Mouse (Mus musculus): ENCODE measurements around the gene Clhc1. TPM values are rescaled to one million over a fixed set of nuclear protein-coding genes. Genes with fewer than 3 reads are reported as not detected.
"Not testable (repeated sequence)": the region's sequence is repeated elsewhere in the genome, so short reads cannot be mapped to it uniquely, and the experiment has no call there.

Gene Clhc1
- polyA plus RNA-seq, 1 experiment from 2014 or later = 0.09 TPM

DNA sequence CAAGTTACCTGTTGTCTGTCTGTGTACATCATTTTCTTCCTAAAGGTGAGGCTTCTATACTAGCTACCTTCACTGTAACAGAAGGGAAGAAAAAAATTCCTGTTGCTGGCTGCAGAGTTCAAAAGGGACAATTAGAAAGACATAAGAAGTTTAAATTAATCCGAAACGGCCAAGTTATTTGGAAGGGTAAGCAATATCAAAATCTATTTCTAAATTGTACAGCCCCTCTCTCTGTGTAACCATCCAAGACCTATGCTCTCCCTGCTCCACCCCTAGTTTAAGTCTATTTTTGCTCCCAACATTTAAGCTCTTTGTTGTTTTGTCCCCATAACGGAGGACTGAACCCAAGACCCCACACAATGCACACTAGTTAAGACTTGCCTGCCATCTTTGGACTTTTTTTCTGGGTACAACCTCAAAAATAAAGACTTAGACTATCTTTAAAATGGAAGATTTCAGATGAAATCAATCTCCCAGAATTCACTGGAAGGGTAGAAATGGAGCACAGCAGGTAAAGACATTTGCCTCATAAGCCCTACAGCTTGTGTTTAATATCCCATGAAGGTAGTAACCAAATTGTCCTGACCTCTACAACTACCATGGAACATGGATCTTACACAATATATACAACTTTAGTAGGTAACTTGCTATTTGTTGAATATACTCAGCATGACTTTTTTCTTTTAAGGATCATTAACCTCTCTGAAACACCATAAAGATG, 3.4 kb upstream of the Clhc1 start:
- H3K9ac ChIP-seq = no peak overlapping the region
- H3K4me2 ChIP-seq = no peak overlapping the region
- no peak overlapping the region for H3K4me3 ChIP-seq
- no peak for ATAC-seq (ENCODE audit: extremely low read depth, insufficient number of reproducible peaks, low FRiP score, low TSS enrichment)
- no peak overlapping the region for H3K27ac ChIP-seq (replicated peaks)
- 93% methylated on average over 3 of the region's 3 CpGs for WGBS
- peaks cover 69% of the 10 kb centered on the region for H3K36me3 ChIP-seq
- no peaks in the 10 kb centered on the region for H3K9me3 ChIP-seq
- H3K27me3 ChIP-seq (replicated peaks) = no peaks in the 10 kb centered on the region
- H3K4me1 ChIP-seq = peaks cover 18% of the 10 kb centered on the region

DNA sequence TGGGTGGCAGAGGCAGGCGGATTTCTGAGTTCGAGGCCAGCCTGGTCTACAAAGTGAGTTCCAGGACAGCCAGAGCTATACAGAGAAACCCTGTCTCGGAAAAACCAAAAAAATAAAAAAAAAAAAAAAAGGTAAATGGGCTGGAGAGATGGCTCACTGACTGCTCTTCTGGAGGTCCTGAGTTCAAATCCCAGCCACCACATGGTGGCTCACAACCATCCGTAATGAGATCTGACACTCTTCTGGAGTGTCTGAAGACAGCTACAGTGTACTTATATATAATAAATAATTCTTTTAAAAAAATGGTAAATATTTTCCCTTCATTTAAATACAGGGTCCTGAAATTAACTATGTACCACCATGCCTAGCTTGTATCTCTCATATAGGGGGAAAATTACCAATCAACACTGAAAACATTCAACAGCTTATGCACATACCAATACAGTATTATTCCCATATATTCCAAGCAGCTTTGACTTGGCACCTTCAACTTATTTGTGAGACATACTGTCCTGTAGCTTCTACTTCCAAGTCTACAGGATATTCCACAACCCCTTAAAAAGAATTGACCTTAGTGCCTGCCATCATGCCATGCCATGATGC, 2.5 kb upstream of the Clhc1 start:
- WGBS = 85% methylated on average over 4 of the region's 4 CpGs
- H3K27me3 ChIP-seq (replicated peaks); H3K4me2 ChIP-seq; H3K4me3 ChIP-seq; H3K9ac ChIP-seq; ATAC-seq (ENCODE audit: extremely low read depth, insufficient number of reproducible peaks, low FRiP score, low TSS enrichment); H3K9me3 ChIP-seq; H3K27ac ChIP-seq (replicated peaks): not testable (repeated sequence)
- Histone ChIP-seq H3K36me3 (peaks cover 64% of the 10 kb centered on the region), H3K4me1 (peaks cover 18% of the 10 kb centered on the region)

DNA sequence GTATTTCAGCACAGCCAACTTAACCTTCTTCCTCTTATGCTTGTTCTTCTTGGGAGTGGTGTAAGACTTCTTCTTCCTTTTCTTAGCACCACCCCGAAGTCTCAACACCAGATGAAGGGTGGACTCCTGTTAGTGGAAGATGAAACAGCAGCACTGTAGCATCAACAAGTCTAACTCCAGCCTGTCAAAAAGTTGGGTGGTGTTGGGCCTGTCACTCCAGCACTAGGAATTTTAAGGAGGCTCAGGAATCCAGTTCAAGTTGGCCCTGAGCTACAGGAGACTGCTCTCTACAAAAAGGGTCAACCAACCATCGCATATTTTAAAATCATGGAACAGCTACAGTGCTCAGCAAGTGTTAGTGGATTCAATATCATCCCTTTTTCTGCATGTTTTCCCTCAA, 1.5 kb upstream of the Clhc1 start:
- not testable (repeated sequence) for H3K27me3 ChIP-seq (replicated peaks); H3K27ac ChIP-seq (replicated peaks); H3K9me3 ChIP-seq; ATAC-seq (ENCODE audit: extremely low read depth, insufficient number of reproducible peaks, low FRiP score, low TSS enrichment)
- peaks cover 18% of the 10 kb centered on the region for H3K4me1 ChIP-seq
- H3K9ac ChIP-seq = peak overlapping the region; percentile 95
- H3K36me3 ChIP-seq = peaks cover 55% of the 10 kb centered on the region
- peak overlapping the region; percentile 79 for H3K4me3 ChIP-seq
- WGBS = 83% methylated on average over 2 of the region's 2 CpGs
- H3K4me2 ChIP-seq = peak overlapping the region; percentile 85

- Histone ChIP-seq H3K27me3 (replicated peaks) (no peaks in the 10 kb centered on the region), H3K9ac (peak overlapping the region; percentile 95), H3K4me2 (peak overlapping the region; percentile 85), H3K4me3 (peak overlapping the region; percentile 79), H3K9me3 (no peaks in the 10 kb centered on the region), H3K4me1 (peaks cover 18% of the 10 kb centered on the region), H3K27ac (replicated peaks) (peak overlapping the region; percentile 78), H3K36me3 (peaks cover 50% of the 10 kb centered on the region)
- ATAC-seq (ENCODE audit: extremely low read depth, insufficient number of reproducible peaks, low FRiP score, low TSS enrichment) = no peak
- 17% methylated on average over 2 of the region's 2 CpGs for WGBS
Measured at GRCm38 (mm10) chr11:29546762-29547161, 988 bp upstream of the Clhc1 start.

DNA sequence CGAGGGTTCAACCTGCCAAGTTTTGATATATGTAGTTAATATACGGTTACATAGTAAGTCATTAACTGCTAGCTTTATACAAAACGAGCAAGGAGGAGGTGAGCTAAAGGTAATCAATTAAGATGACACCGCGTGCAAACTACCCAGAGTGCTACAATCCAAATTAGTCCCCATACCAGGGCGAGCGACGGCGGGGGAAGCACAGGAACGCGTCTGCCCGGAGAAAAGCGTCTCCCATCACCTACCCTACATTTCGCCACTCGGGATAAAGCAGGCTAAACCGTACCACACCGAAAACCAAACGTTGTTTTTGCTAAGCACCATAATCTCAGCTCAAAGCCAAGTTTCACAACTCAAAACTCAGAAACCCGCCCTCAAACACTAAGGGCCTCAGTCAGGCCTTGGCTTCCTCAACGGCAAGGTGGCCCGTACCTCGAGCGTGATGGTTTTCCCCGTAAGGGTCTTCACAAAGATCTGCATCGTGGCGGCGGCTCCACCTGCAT, 450 bp upstream of the Clhc1 start:
- Histone ChIP-seq H3K27ac (replicated peaks) (peak overlapping the region; percentile 78), H3K4me3 (peak overlapping the region; percentile 79), H3K9ac (peak overlapping the region; percentile 95), H3K27me3 (replicated peaks) (no peaks in the 10 kb centered on the region), H3K36me3 (peaks cover 45% of the 10 kb centered on the region), H3K9me3 (no peaks in the 10 kb centered on the region), H3K4me1 (peaks cover 18% of the 10 kb centered on the region), H3K4me2 (peak overlapping the region; percentile 85)
- WGBS = under 1% methylated on average over 27 of the region's 27 CpGs
- ATAC-seq (ENCODE audit: extremely low read depth, insufficient number of reproducible peaks, low FRiP score, low TSS enrichment) = no peak

- Histone ChIP-seq H3K27me3 (replicated peaks) (no peaks in the 10 kb centered on the region), H3K9me3 (no peaks in the 10 kb centered on the region), H3K4me1 (peaks cover 18% of the 10 kb centered on the region), H3K27ac (replicated peaks) (peak overlapping the region; percentile 78), H3K36me3 (peaks cover 31% of the 10 kb centered on the region), H3K9ac (peak overlapping the region; percentile 95), H3K4me3 (peak overlapping the region; percentile 79), H3K4me2 (peak overlapping the region; percentile 85)
- WGBS = 25% methylated on average over 23 of the region's 23 CpGs
- no peak for ATAC-seq (ENCODE audit: extremely low read depth, insufficient number of reproducible peaks, low FRiP score, low TSS enrichment)
Measured at GRCm38 (mm10) chr11:29548504-29549424, 1.0 kb downstream of the Clhc1 start.

GRCm38 (mm10) chr11:29549425-29549778, 1.7 kb downstream of the Clhc1 start:
- Histone ChIP-seq H3K27ac (replicated peaks) (no peak overlapping the region), H3K9me3 (no peaks in the 10 kb centered on the region), H3K9ac (no peak overlapping the region), H3K27me3 (replicated peaks) (no peaks in the 10 kb centered on the region), H3K4me2 (no peak overlapping the region), H3K36me3 (peaks cover 24% of the 10 kb centered on the region), H3K4me3 (no peak overlapping the region), H3K4me1 (peaks cover 18% of the 10 kb centered on the region)
- ATAC-seq (ENCODE audit: extremely low read depth, insufficient number of reproducible peaks, low FRiP score, low TSS enrichment) = no peak
- 57% methylated on average over 1 of the region's 1 CpGs for WGBS

- Histone ChIP-seq H3K9ac (no peak overlapping the region), H3K4me2 (no peak overlapping the region), H3K36me3 (no peaks in the 10 kb centered on the region), H3K9me3 (no peaks in the 10 kb centered on the region), H3K27ac (replicated peaks) (no peak overlapping the region), H3K4me3 (no peak overlapping the region), H3K27me3 (replicated peaks) (no peaks in the 10 kb centered on the region), H3K4me1 (no peaks in the 10 kb centered on the region)
- 76% methylated on average over 9 of the region's 9 CpGs for WGBS
- ATAC-seq (ENCODE audit: extremely low read depth, insufficient number of reproducible peaks, low FRiP score, low TSS enrichment) = no peak
Measured at GRCm38 (mm10) chr11:29560452-29560851, 12.7 kb downstream of the Clhc1 start.

- Histone ChIP-seq H3K4me3 (no peak overlapping the region), H3K27ac (replicated peaks) (no peak overlapping the region), H3K36me3 (no peaks in the 10 kb centered on the region), H3K27me3 (replicated peaks) (no peaks in the 10 kb centered on the region), H3K9ac (no peak overlapping the region), H3K4me2 (no peak overlapping the region), H3K4me1 (no peaks in the 10 kb centered on the region), H3K9me3 (no peaks in the 10 kb centered on the region)
- ATAC-seq (ENCODE audit: extremely low read depth, insufficient number of reproducible peaks, low FRiP score, low TSS enrichment) = no peak
- 77% methylated on average over 3 of the region's 3 CpGs for WGBS
Measured at GRCm38 (mm10) chr11:29560990-29561389, 13.2 kb downstream of the Clhc1 start.

DNA sequence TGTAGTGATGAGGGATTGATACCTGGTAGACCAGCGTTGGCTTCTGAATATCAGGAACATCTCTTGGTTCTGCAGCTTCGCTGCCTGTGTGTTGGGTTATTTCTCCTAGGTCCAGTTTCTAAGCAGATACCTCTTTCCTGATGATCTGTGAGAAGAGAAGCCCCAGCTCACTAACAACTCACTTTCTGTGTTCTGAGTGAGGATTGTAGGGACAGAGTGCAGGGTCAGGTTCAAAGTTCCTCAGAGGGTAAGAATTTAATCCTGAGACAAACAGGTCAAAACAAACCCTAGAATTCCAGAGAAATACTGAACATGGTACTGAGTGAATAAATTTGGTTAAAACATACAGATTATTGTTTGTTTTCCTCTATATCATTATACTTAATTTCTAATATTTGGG, 15.7 kb downstream of the Clhc1 start:
- WGBS = 75% methylated on average over 2 of the region's 2 CpGs
- no peaks in the 10 kb centered on the region for H3K27me3 ChIP-seq (replicated peaks)
- H3K9me3 ChIP-seq = no peaks in the 10 kb centered on the region
- H3K9ac ChIP-seq = no peak overlapping the region
- H3K4me3 ChIP-seq = no peak overlapping the region
- no peak overlapping the region for H3K4me2 ChIP-seq
- ATAC-seq (ENCODE audit: extremely low read depth, insufficient number of reproducible peaks, low FRiP score, low TSS enrichment) = no peak
- H3K4me1 ChIP-seq = no peaks in the 10 kb centered on the region
- no peaks in the 10 kb centered on the region for H3K36me3 ChIP-seq
- H3K27ac ChIP-seq (replicated peaks) = no peak overlapping the region

DNA sequence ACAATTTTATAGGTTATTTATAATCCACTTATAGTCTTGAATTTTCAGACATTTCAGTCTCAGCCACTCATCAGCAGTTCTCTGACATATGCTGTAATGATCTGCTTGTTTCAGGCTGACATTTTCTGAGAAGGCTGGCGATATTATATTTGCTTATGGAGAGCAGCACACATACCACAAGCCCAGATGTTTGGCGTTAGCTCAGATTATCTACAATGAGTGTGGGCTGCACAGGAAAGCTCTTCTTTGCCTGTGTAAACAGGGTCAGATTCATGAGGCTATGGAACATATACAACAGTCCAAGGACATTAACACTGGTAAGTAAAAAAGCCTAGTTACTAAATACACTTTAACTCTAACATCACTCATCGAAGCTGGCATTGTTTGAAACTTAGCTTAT, 23.8 kb downstream of the Clhc1 start:
- WGBS = 46% methylated on average over 3 of the region's 3 CpGs
- Histone ChIP-seq H3K9me3 (no peaks in the 10 kb centered on the region), H3K4me1 (no peaks in the 10 kb centered on the region), H3K27ac (replicated peaks) (no peak overlapping the region), H3K4me2 (no peak overlapping the region), H3K9ac (no peak overlapping the region), H3K36me3 (no peaks in the 10 kb centered on the region), H3K27me3 (replicated peaks) (no peaks in the 10 kb centered on the region), H3K4me3 (no peak overlapping the region)
- no peak for ATAC-seq (ENCODE audit: extremely low read depth, insufficient number of reproducible peaks, low FRiP score, low TSS enrichment)

Data from heart, embryonic 13.5 days (tissue).